Mouse (Mus musculus) R1 (cell line): ENCODE measurements at regions not wholly inside any gene's neighbourhood (a gene's known extent, or its start where the extent isn't known, plus 50 kb on each side); places are given as distances from the start of the nearest gene placed in this dataset.

Experiments
- DNase-seq: peaks from one replicate; pipeline ENCODE4 v3.0.0-alpha.2; 2018; ENCODE audit warnings: low read depth, low spot score

DNA sequence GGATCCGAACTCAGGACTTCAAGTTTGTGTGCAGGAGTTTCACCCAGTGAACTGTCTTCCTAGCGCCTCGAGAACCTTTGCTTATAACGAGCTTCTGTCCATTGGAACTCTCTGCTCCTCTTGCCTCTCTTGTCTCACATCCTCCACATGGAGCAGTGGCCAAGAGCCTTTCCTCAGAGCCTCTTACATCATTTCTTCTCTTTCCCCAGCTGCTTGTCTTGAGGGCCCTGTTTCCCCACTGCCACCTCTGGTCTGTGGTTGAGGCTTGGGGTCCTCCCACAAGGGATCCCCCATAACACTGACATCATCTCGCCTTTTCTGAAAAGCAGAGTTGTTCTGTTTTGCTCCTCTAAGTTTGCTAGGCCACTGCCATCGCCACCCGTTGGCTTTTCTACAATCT, 51.9 kb upstream of the Dars start:
- DNase-seq: no peak
